In the genomic region with DNA sequence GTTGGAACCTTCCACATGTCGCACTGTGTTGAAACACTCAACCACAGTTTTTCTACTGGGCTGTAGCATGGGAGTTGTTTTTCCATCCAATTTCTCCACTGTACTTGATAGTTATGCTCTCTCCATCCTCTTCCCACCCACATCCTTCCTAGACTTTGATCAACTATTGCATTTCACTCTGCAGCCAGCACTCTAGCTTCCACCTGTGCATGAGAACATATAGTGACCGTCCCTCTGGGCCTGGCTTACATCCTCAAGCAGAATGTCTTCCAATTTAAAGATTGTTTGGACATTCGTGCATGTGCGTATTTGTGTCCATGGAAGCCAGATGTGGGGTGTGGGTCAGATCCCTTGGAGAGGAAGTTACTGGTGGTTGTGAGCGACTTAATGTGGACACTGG, we compare ENCODE assay signal across 27 mouse cellular contexts.
DNase-seq lines count a peak whose midpoint lies in the region; ATAC-seq and TF ChIP-seq lines count a peak whose summit lies in the region.
"Had no signal": no experiment of that assay in that cellular context is flagged by ENCODE, and none has a peak within 500 bp of the region (broad histone marks: within the 10 kb centered on the region; RNA-seq: fewer than 3 reads in every experiment).

No protein-coding gene starts in this region.

- H3K9me3 ChIP-seq in embryonic facial prominence, embryonic 14.5 days (ENCODE audit: control insufficient read depth, low read length): no peaks in the 10 kb centered on the region
- no peaks in the 10 kb centered on the region for H3K9me3 ChIP-seq in embryonic facial prominence, embryonic 10.5 days
- H3K9me3 ChIP-seq in heart, embryonic 12.5 days (replicated peaks): no peaks in the 10 kb centered on the region
- no peaks in the 10 kb centered on the region for H3K9me3 ChIP-seq in heart, embryonic 15.5 days (replicated peaks)
- no peaks in the 10 kb centered on the region for H3K9me3 ChIP-seq in limb, embryonic 14.5 days (ENCODE audit: control insufficient read depth, low read length)
- no peaks in the 10 kb centered on the region for H3K9me3 ChIP-seq in limb, embryonic 10.5 days (replicated peaks)
- H3K9me3 ChIP-seq: embryonic facial prominence, embryonic 15.5 days; hindbrain, embryonic 10.5 days; hindbrain, embryonic 13.5 days; intestine, embryonic 15.5 days had no signal

- H3K27ac ChIP-seq in embryonic facial prominence, embryonic 14.5 days (replicated peaks; ENCODE audit: low read depth, low read length): no peak overlapping the region; the same call in 1 of the 2 replicates
- no peak overlapping the region for H3K27ac ChIP-seq in embryonic facial prominence, embryonic 10.5 days (replicated peaks)
- peak overlapping the region; percentile 81 for H3K27ac ChIP-seq in heart, embryonic 12.5 days (ENCODE audit: poor library complexity, severe bottlenecking)
- peak overlapping the region; percentile 84 for H3K27ac ChIP-seq in heart, embryonic 15.5 days
- no peak overlapping the region for H3K27ac ChIP-seq in limb, embryonic 14.5 days (replicated peaks; ENCODE audit: low read depth, low read length)
- no peak overlapping the region for H3K27ac ChIP-seq in limb, embryonic 10.5 days
- H3K27ac ChIP-seq: embryonic facial prominence, embryonic 15.5 days; gastrocnemius, adult 2 months; hindbrain, embryonic 10.5 days; hindbrain, embryonic 13.5 days; intestine, embryonic 15.5 days had no signal

- H3K27me3 ChIP-seq in embryonic facial prominence, embryonic 14.5 days (replicated peaks; ENCODE audit: control insufficient read depth, insufficient read depth, low read length): no peaks in the 10 kb centered on the region
- H3K27me3 ChIP-seq in embryonic facial prominence, embryonic 10.5 days (replicated peaks; ENCODE audit: low read depth, poor library complexity, severe bottlenecking): no peaks in the 10 kb centered on the region
- no peaks in the 10 kb centered on the region for H3K27me3 ChIP-seq in heart, embryonic 12.5 days (replicated peaks)
- no peaks in the 10 kb centered on the region for H3K27me3 ChIP-seq in heart, embryonic 15.5 days
- no peaks in the 10 kb centered on the region for H3K27me3 ChIP-seq in limb, embryonic 14.5 days (ENCODE audit: control insufficient read depth, insufficient read depth, low read length)
- no peaks in the 10 kb centered on the region for H3K27me3 ChIP-seq in limb, embryonic 10.5 days (ENCODE audit: low read depth, poor library complexity, severe bottlenecking)
- H3K27me3 ChIP-seq: embryonic facial prominence, embryonic 15.5 days; hindbrain, embryonic 13.5 days; intestine, embryonic 15.5 days had no signal

- WGBS in embryonic facial prominence, embryonic 14.5 days: 82% methylated on average over 5 of the region's 5 CpGs
- WGBS in embryonic facial prominence, embryonic 10.5 days: 90% methylated on average over 5 of the region's 5 CpGs
- 86% methylated on average over 5 of the region's 5 CpGs for WGBS in heart, embryonic 12.5 days
- 87% methylated on average over 5 of the region's 5 CpGs for WGBS in heart, embryonic 15.5 days
- 85% methylated on average over 5 of the region's 5 CpGs for WGBS in limb, embryonic 14.5 days
- 93% methylated on average over 5 of the region's 5 CpGs for WGBS in limb, embryonic 10.5 days

- TF ChIP-seq POLR2A in limb, embryonic 14.5 days (IDR thresholded peaks at IDR 0.05; ENCODE audit: borderline replicate concordance, extremely low read depth, insufficient read depth, insufficient read length): no peak

- H3K4me3 ChIP-seq in embryonic facial prominence, embryonic 14.5 days (ENCODE audit: low read depth, low read length): no peak overlapping the region
- no peak overlapping the region for H3K4me3 ChIP-seq in embryonic facial prominence, embryonic 10.5 days
- no peak overlapping the region for H3K4me3 ChIP-seq in heart, embryonic 12.5 days
- H3K4me3 ChIP-seq in heart, embryonic 15.5 days: no peak overlapping the region
- no peak overlapping the region for H3K4me3 ChIP-seq in limb, embryonic 14.5 days (replicated peaks; ENCODE audit: low read length)
- no peak overlapping the region for H3K4me3 ChIP-seq in limb, embryonic 10.5 days
- H3K4me3 ChIP-seq: embryonic facial prominence, embryonic 15.5 days; gastrocnemius, adult 2 months; hindbrain, embryonic 10.5 days; hindbrain, embryonic 13.5 days; intestine, embryonic 15.5 days had no signal

- 0 out of 2 replicates have a peak, but pooled peaks cover 5% of the 10 kb centered on the region for H3K4me1 ChIP-seq in embryonic facial prominence, embryonic 14.5 days (ENCODE audit: control insufficient read depth, insufficient read depth, low read length)
- H3K4me1 ChIP-seq in embryonic facial prominence, embryonic 10.5 days: no peaks in the 10 kb centered on the region
- H3K4me1 ChIP-seq in heart, embryonic 12.5 days (replicated peaks): peaks cover 17% of the 10 kb centered on the region; the same call in 1 of the 2 replicates
- peaks cover 24% of the 10 kb centered on the region for H3K4me1 ChIP-seq in heart, embryonic 15.5 days (replicated peaks)
- 0 out of 2 replicates have a peak, but pooled peaks cover 2% of the 10 kb centered on the region for H3K4me1 ChIP-seq in limb, embryonic 14.5 days (ENCODE audit: control insufficient read depth, insufficient read depth, low read length)
- H3K4me1 ChIP-seq in limb, embryonic 10.5 days: no peaks in the 10 kb centered on the region
- H3K4me1 ChIP-seq: embryonic facial prominence, embryonic 15.5 days; hindbrain, embryonic 10.5 days; intestine, embryonic 15.5 days had no signal

- H3K4me2 ChIP-seq in embryonic facial prominence, embryonic 14.5 days (ENCODE audit: low read depth, low read length): no peak overlapping the region
- H3K4me2 ChIP-seq in heart, embryonic 12.5 days: no peak overlapping the region
- H3K4me2 ChIP-seq in heart, embryonic 15.5 days: no peak overlapping the region
- no peak overlapping the region for H3K4me2 ChIP-seq in limb, embryonic 14.5 days (replicated peaks; ENCODE audit: low read depth, low read length, severe bottlenecking)
- H3K4me2 ChIP-seq: embryonic facial prominence, embryonic 15.5 days; hindbrain, embryonic 13.5 days; intestine, embryonic 15.5 days had no signal

- H3K9ac ChIP-seq in embryonic facial prominence, embryonic 14.5 days (ENCODE audit: low read depth, low read length): no peak overlapping the region
- no peak overlapping the region for H3K9ac ChIP-seq in heart, embryonic 12.5 days
- H3K9ac ChIP-seq in heart, embryonic 15.5 days: no peak overlapping the region
- no peak overlapping the region for H3K9ac ChIP-seq in limb, embryonic 14.5 days (ENCODE audit: low read depth, low read length, severe bottlenecking)
- H3K9ac ChIP-seq: embryonic facial prominence, embryonic 15.5 days; forebrain, postnatal 0 days; hindbrain, embryonic 13.5 days; intestine, embryonic 15.5 days had no signal

- H3K36me3 ChIP-seq in embryonic facial prominence, embryonic 14.5 days (ENCODE audit: control insufficient read depth, insufficient read depth, low read length): no peaks in the 10 kb centered on the region
- no peaks in the 10 kb centered on the region for H3K36me3 ChIP-seq in embryonic facial prominence, embryonic 10.5 days (replicated peaks)
- H3K36me3 ChIP-seq in heart, embryonic 12.5 days: no peaks in the 10 kb centered on the region
- no peaks in the 10 kb centered on the region for H3K36me3 ChIP-seq in heart, embryonic 15.5 days
- H3K36me3 ChIP-seq in limb, embryonic 14.5 days (ENCODE audit: control insufficient read depth, insufficient read depth, low read length): no peaks in the 10 kb centered on the region
- no peaks in the 10 kb centered on the region for H3K36me3 ChIP-seq in limb, embryonic 10.5 days
- H3K36me3 ChIP-seq: embryonic facial prominence, embryonic 15.5 days; hindbrain, embryonic 10.5 days; hindbrain, embryonic 13.5 days; intestine, embryonic 15.5 days had no signal

- intact Hi-C loops in heart, postnatal 10 days (cut with DNase I): no loop called here

- peak; percentile 53; the same call in 1 of the 2 replicates for ATAC-seq in embryonic facial prominence, embryonic 14.5 days (ENCODE audit: low read depth)
- ATAC-seq in heart, embryonic 12.5 days (ENCODE audit: insufficient number of reproducible peaks, low FRiP score): no peak
- no peak for ATAC-seq in heart, embryonic 15.5 days (replicated peaks; ENCODE audit: insufficient number of reproducible peaks, insufficient read depth, low FRiP score, low read depth)
- ATAC-seq in limb, embryonic 14.5 days (ENCODE audit: low FRiP score, low read depth): peak; percentile 74; the same call in 1 of the 2 replicates
- ATAC-seq: activated CD4-positive, CD25-positive, alpha-beta regulatory T cell, adult 4 months; forebrain, embryonic 14.5 days; forebrain, postnatal 0 days; hindbrain, embryonic 16.5 days; intestine, embryonic 15.5 days had no signal

- peak; percentile 58 for DNase-seq in embryonic facial prominence, embryonic 14.5 days (ENCODE audit: low spot score)
- no peak for DNase-seq in embryonic facial prominence, embryonic 10.5 days (ENCODE audit: low spot score)
- no peak for DNase-seq in heart, postnatal 10 days
- DNase-seq in heart, adult 9 months (ENCODE audit: low spot score in 2 of 2): no peak
- DNase-seq in limb, embryonic 14.5 days (ENCODE audit: low spot score): peak; percentile 17
- no peak for DNase-seq in limb, embryonic 10.5 days (ENCODE audit: low spot score)
- DNase-seq: adrenal gland, adult 8-10 months; adrenal gland, postnatal 25 days; cerebellum, adult 11-12 months; cerebellum, adult 8-10 months; cerebellum, postnatal 10 days; cerebellum, postnatal 36 days; embryo, embryonic 11 days; forebrain, postnatal 0 days; gastrocnemius, adult 2 months; gastrocnemius, postnatal 14 days; kidney, adult 11 months; kidney, adult 8-10 months had no signal

Comparison
In these comparisons a context has a peak if more than half of its experiments do, and no peak if none do; other contexts are left out.
1. DNase-seq: peak in embryonic facial prominence, embryonic 14.5 days (single experiment) and limb, embryonic 14.5 days (single experiment); none in embryonic facial prominence, embryonic 10.5 days (single experiment), heart, postnatal 10 days (0 of 2), heart, adult 9 months (0 of 2) and limb, embryonic 10.5 days (single experiment).
2. ATAC-seq: peak in embryonic facial prominence, embryonic 14.5 days (single experiment) and limb, embryonic 14.5 days (single experiment); none in heart, embryonic 12.5 days (single experiment) and heart, embryonic 15.5 days (single experiment).
3. H3K27ac ChIP-seq: peak in heart, embryonic 12.5 days (single experiment) and heart, embryonic 15.5 days (single experiment); none in embryonic facial prominence, embryonic 14.5 days (single experiment), embryonic facial prominence, embryonic 10.5 days (single experiment), limb, embryonic 14.5 days (single experiment) and limb, embryonic 10.5 days (single experiment).